Mouse (Mus musculus) MN1 (cell line): ENCODE measurements around the gene Mccc1.

Source experiments
- DNase-seq: peaks from one replicate; pipeline ENCODE4 v3.0.0-alpha.2; 2016; ENCODE audit warnings: low spot score

Mccc1 gene

GRCm38 (mm10) chr3:36000275-36001239 is at the start of gene Mccc1:
Mccc1 (minus strand) TSS chr3:36000678.
- DNase-seq: peak; percentile 97

DNA sequence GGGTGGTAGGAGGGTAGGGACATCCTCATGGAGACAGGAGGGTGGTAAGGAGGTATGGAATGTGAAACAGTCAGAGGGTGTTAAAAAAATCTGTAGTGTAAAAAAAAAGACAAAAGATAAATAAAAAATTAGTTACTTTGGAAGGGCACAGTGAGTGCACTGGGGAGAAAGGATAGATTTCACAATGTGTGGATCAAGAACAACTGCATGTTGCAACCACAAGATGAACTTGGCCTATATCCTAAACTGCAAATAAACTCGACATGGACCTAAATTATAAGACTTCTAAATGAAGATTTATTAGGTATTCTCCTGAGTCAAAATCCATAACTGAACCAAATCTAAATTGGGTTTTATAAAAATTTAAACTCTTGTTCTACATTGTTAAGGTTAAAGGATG is 48.6 kb upstream of the Mccc1 start:
- no peak for DNase-seq

GRCm38 (mm10) chr3:36045086-36045485 is 44.6 kb upstream of the Mccc1 start:
- DNase-seq: no peak

- DNase-seq: no peak
These were observed 44.0 kb upstream of the Mccc1 start for GRCm38 (mm10) chr3:36044520-36044919.

DNA sequence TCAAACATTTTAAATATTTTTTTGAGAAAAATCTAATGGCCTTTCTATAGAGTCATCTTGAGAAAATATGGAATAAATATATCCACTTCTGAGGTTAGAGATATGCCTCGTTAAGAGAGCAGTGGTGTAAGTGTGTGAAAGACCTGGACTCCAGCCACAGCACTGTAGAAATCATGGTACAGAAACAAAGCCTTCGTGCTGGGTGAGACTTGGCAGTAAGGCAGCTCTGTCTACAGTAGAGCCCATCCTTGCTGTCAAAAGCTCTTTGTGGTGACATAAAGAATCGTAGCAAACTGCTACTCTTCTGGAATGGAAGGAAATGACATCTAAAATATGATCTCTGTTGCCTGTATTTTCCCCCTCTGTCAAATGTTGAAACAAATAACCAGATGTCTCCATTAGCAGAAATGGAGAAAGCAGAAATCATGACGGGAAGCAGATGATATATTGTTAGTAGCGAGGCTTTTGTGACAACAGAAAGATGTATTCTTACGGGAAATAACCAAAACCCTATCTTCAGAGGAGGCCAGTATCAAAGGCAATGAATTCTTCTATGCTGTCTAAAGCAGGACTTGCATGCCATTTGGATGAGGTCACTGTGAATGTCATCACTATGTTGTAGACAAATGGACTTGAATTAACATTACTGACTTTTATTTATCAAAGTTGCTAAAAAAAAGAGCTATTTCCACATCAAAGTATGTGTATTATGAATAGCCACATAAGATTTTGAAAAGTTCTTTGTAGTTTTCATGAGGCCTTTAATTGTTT is 31.4 kb upstream of the Mccc1 start:
- no peak for DNase-seq

DNA sequence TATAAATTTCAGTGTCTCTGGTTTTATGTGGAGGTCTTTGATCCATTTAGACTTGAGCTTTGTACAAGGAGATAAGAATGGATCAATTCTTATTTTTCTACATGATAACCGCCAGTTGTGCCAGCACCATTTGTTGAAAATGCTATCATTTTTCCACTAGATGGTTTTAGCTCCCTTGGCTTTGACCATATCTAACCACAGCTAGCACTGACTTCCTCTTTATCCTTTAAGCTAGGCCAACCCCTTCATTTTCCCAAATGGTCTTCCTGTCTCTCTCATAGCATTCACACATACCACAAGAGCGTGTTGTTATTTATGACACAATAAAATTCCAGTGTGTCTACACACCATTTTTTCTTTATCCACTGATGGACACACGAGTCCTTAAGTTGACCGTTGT is 29.5 kb upstream of the Mccc1 start:
- no peak for DNase-seq

- DNase-seq: no peak
These were observed 25.3 kb upstream of the Mccc1 start for GRCm38 (mm10) chr3:36025732-36026131.

GRCm38 (mm10) chr3:36011239-36011638 is 10.8 kb upstream of the Mccc1 start:
- no peak for DNase-seq

GRCm38 (mm10) chr3:36008411-36009154 is 8.1 kb upstream of the Mccc1 start:
- DNase-seq: peak; percentile 27

GRCm38 (mm10) chr3:36004028-36004895 is 3.8 kb upstream of the Mccc1 start:
- DNase-seq: peak; percentile 70

DNA sequence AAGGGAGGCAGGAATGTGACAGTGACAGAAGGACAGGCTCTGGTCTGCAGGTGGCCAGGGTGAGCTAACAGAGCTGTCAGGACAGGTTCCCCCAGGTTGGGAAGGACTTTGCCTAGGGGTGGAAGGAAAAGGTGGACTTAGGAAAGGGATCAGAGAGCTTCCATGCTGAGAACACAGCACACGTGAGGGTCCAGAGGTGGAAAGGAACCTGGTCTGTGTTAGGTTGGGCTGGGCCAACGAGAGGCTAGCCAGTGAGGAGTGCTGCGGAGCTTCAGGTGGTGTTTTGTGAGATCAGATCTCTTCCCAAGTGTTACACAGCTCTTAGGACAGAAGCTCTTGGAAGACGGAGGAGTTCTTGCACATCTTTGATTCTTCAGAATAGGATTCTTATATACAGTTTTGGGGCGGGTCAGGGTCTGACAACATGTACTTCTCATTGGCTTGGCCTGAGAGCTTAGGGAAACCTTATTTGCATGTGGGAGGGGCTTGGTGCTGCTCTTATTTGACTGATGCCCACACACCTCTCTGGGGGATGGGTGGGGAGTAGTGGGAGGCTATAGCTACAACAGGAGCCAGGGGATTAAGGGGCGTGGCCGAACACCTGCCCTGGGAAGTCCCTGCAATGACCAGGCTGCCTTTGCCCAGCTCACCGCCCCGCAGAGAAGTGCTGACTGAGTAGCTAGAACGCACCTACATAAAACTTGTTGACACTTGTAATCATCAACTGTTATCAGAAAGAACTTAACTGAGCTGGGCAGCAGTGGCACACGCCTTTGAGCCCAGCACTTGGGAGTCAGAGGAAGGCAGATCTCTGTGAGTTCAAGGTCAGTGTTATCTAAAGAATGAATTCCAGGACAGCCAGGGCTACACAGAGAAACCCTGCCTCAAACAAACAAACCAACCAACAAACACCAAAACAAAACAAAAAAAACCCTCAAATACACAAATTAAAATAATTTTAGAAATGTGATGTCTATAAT is 5.6 kb downstream of the Mccc1 start:
- no peak for DNase-seq

DNA sequence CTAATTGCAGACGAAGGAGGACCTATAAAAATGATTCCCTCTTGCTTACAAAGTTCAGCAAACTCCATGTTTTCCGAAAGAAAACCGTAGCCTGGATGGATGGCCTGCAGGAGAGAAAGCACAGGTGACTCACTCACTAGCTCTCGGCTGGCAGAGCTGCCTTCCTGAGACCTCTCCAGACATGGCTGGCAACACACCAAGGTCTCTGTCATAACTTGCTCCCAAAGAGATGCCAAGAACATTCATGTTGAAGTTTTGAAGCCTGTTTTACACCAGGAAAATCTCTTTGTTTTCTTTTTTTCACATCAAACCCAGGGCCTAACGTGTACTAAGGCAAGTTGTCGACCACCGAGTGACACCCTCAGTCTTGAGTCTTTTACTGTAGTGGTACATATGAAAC is 9.8 kb downstream of the Mccc1 start:
- no peak for DNase-seq

- no peak for DNase-seq
These were observed 12.4 kb downstream of the Mccc1 start for GRCm38 (mm10) chr3:35988031-35988430.

DNA sequence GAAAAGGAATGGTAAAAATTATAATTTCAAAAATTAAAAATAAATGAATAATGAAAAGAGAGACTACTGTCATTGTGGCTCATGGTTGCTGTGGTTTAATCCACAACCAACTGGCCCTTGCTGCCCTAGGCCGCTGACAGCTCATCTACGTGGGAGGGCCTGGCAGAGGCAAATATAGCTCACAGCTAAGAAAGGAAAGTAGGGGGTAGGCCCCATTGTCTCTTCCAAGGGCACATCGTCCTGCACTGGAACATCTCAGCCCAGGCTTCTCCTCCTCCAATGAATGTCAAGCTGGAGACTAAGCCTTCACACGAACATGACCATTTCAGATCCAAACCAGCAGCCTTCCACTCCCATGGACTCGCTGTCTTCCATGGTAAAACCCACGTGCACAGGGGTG is 14.2 kb downstream of the Mccc1 start:
- DNase-seq: no peak

DNA sequence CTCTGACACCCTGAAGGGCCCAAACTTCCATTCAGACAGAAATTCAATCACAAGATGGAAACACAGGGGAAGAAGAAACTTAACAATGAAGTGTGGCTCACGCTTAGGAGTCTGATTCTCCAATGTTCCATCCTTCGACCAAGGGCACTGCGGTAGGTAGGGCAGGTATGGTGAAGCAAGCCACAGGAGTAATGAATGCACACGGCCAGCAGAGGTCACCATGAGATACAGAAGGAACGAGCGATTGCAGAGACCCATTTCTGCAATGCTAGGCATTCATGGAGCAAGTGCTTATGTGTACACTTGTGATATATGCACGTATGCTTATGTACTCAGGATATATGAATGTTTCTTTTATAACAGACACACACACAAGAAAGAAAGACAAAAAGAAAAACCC is 26.9 kb downstream of the Mccc1 start:
- peak; percentile 60 for DNase-seq

- no peak for DNase-seq
These were observed 27.5 kb downstream of the Mccc1 start for GRCm38 (mm10) chr3:35972985-35973384.

- no peak for DNase-seq
These were observed 29.3 kb downstream of the Mccc1 start for GRCm38 (mm10) chr3:35971149-35971548.

DNA sequence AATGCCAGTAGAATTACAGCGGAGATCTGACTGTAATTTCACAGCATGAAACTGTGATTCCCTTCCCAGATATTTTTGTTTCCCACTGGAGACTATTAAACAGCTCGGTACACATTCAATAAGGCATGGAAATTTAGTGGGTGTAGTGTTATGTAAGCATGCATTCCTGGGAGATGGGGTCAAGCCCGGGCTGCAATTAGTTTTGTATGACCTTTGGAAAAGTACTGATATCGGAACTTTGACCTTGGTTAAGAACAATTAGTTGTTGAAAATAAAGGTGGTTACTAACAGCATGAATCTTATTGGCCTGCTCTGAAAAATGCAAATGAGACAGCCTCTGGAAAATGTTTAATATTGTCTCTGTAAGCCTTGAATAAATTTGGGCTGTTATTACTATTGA is 30.0 kb downstream of the Mccc1 start:
- DNase-seq: no peak

GRCm38 (mm10) chr3:35967366-35967921 is 33.0 kb downstream of the Mccc1 start:
- DNase-seq: no peak

- no peak for DNase-seq
These were observed 34.0 kb downstream of the Mccc1 start for GRCm38 (mm10) chr3:35966493-35966892.
